Mouse (Mus musculus) lung, postnatal 0 days (tissue): ENCODE data around the gene Sox12.

ENCODE experiments used
- CTCF ChIP-seq: IDR thresholded peaks from 2 replicates; pipeline ENCODE4 v1.5.1; 2016; ENCODE audit warnings: antibody characterized with exemption, mild to moderate bottlenecking
- EP300 ChIP-seq: IDR thresholded peaks from 2 replicates; pipeline ENCODE4 v1.6.1; 2016; ENCODE audit warnings: antibody characterized with exemption, mild to moderate bottlenecking, control low read depth

- TF ChIP-seq CTCF (no peak), EP300 (no peak)
Observed at GRCm38 (mm10) chr2:152393225-152394017, 4.4 kb downstream of the Sox12 start.
